Mouse (Mus musculus) thymus, adult 2 months (tissue): ENCODE results near the gene Dlgap1.

Experiments
- CTCF ChIP-seq: fragments of 200-500 bp; IDR thresholded peaks from 2 replicates; pipeline ENCODE4 v1.5.1; 2012; ENCODE audit warnings: mild to moderate bottlenecking, control low read depth, low read length, moderate library complexity, borderline replicate concordance; ENCODE audit not compliant: control insufficient read depth, poor library complexity, insufficient read depth; ENCODE audit errors: extremely low read depth
- POLR2A ChIP-seq: fragments of 200-500 bp; IDR thresholded peaks from 2 replicates; pipeline ENCODE4 v1.6.1; 2012; ENCODE audit warnings: mild to moderate bottlenecking, low read length, control low read depth, moderate library complexity; ENCODE audit not compliant: control insufficient read depth, poor library complexity, insufficient read depth; ENCODE audit errors: extremely low read depth

DNA sequence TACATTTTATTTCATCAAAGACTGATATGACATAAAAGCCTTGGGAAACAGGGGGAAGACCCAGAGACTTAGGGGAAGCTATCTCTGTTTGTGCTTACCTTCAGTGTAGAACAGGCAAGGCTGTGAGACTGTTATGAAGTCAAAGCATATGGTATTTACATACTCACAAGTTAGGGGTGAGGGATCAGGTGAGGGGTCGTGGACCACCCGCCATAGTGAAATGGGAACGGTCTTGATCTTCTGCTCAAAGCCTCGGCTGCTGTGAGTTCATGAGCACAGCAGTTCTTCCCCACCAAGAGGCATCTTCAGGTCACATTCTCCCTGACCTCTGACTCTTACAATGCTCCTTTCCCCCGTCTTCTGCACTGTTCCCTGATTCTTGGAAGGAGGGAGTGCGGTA lies 658.1 kb downstream of the Dlgap1 start:
- TF ChIP-seq CTCF = no peak
- no peak for TF ChIP-seq POLR2A
